Mouse (Mus musculus) kidney, adult 2 months (tissue): Measurements from ENCODE around the gene Npc1l1.

ENCODE experiments used
- CTCF ChIP-seq: fragments of 200-500 bp; conservative IDR thresholded peaks from 2 replicates; pipeline ENCODE4 v1.5.1; 2011; ENCODE audit warnings: low read depth, mild to moderate bottlenecking, control low read depth, low read length, moderate library complexity, mixed read lengths; ENCODE audit not compliant: insufficient read depth, insufficient read length
- POLR2A ChIP-seq: fragments of 200-500 bp; IDR thresholded peaks from one replicate; pipeline ENCODE4 v1.6.1; 2011; ENCODE audit warnings: low read depth, low read length, control low read depth

DNA sequence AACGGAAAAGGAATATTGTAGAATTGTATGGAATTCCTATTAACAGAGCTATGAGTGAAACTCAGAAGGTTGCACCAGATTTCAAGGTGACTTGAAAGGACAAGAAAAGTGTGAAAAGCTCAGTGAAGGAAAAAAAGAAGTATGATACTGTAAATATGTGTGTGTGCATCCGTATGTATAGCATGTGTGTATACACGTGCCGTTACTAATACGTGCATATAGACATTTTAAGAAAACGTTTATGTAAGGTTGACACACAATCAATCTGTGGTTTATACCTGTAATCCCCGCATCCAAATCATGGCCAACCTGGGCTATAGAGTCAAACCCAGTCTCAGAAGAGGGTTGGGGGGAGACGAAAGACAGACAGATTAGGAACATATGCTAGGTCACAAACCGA, 29.4 kb downstream of the Npc1l1 start:
- TF ChIP-seq CTCF (no peak), POLR2A (no peak)
